Mouse (Mus musculus) gonadal fat pad, adult 2 months (tissue): ENCODE data around the gene Gm5485. TPM values are rescaled to one million over a fixed set of nuclear protein-coding genes. Genes with fewer than 3 reads are reported as not detected.

Experiments
- DNase-seq: peaks from one replicate; pipeline ENCODE4 v3.0.0-alpha.2; 2012; ENCODE audit warnings: low read depth
- polyA plus RNA-seq: library from polyadenylated mRNA; depleted of rRNA; stranded (reverse); fragments of >200 nt; gene quantifications from 2 replicates; pipeline ENCODE4 v1.2.3, GENCODE M21; 2012; rRNA removed

Gm5485 gene
- polyA plus RNA-seq, 1 experiment, result not detected

GRCm38 (mm10) chr16:48372461-48372860 lies 39.8 kb downstream of the Gm5485 start:
- no peak for DNase-seq

- no peak for DNase-seq
These were observed 44.1 kb downstream of the Gm5485 start for GRCm38 (mm10) chr16:48368096-48368495.

GRCm38 (mm10) chr16:48366801-48367200 lies 45.4 kb downstream of the Gm5485 start:
- DNase-seq, result no peak

- no peak for DNase-seq
These were observed 51.3 kb downstream of the Gm5485 start for GRCm38 (mm10) chr16:48360887-48361286.

GRCm38 (mm10) chr16:48356417-48356816 lies 55.8 kb downstream of the Gm5485 start:
- DNase-seq, result no peak

GRCm38 (mm10) chr16:48355716-48356115 lies 56.5 kb downstream of the Gm5485 start:
- no peak for DNase-seq

Other genes with a start within 250 kb of the Gm5485 start
- gene Dppa4, start 128.7 kb downstream of the Gm5485 start, polyA plus RNA-seq, result not detected in 2 replicates
- not detected in 2 replicates for gene Dppa2, start 108.5 kb downstream of the Gm5485 start, polyA plus RNA-seq
- gene Morc1, start 18.8 kb upstream of the Gm5485 start, polyA plus RNA-seq, result 0.05 and 0.07 TPM in 2 replicates